Mouse (Mus musculus): ENCODE results near the gene Rpl36-ps4.

DNA sequence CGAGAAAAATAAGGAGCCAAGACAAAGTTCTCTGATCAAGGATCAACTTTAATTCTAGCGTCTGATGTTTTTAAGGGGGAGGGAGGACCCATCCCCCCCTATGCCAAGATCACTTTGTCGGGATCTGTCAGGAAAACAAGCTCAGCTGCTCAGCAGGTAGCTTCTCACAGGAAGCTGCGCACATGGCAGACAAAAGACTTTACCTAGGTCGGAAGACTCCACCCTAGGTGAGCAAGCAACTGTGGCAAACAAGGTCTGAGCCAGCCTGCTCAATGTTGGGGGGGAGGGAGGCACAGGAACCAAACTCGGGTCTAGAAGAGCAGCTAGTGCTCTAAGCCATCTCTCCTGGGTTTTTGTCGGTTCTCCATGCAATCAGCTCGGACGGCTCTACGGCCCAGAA, 13.5 kb downstream of the Rpl36-ps4 start:
- TF ChIP-seq GATA1 (IDR thresholded peaks at IDR 0.05; ENCODE audit: borderline replicate concordance, low read length) (no peak), FLI1 (IDR thresholded peaks at IDR 0.05; ENCODE audit: low read length) (no peak)

All from megakaryocyte, embryonic 14.5 days (primary cell).